Mouse (Mus musculus) thymus, postnatal 0 days (tissue): ENCODE results near the gene Morc3. TPM values are rescaled to one million over a fixed set of nuclear protein-coding genes. Genes with fewer than 3 reads are reported as not detected.
"Not testable (repeated sequence)": the region's sequence is repeated elsewhere in the genome, so short reads cannot be mapped to it uniquely, and the experiment has no call there.

Source experiments
- DNase-seq: peaks from one replicate; pipeline ENCODE4 v3.0.0-alpha.2; 2015; ENCODE audit warnings: low spot score
- polyA plus RNA-seq: library from polyadenylated mRNA; unstranded; fragments of >200 nt; fragmentation: Nextera tagmentation; extraction: Ambion mirVana; gene quantifications from 2 replicates; pipeline ENCODE4 v1.2.1, GENCODE M21; 2015

Gene Morc3
- polyA plus RNA-seq, 1 experiment from 2014 or later, result 37.9 TPM

DNA sequence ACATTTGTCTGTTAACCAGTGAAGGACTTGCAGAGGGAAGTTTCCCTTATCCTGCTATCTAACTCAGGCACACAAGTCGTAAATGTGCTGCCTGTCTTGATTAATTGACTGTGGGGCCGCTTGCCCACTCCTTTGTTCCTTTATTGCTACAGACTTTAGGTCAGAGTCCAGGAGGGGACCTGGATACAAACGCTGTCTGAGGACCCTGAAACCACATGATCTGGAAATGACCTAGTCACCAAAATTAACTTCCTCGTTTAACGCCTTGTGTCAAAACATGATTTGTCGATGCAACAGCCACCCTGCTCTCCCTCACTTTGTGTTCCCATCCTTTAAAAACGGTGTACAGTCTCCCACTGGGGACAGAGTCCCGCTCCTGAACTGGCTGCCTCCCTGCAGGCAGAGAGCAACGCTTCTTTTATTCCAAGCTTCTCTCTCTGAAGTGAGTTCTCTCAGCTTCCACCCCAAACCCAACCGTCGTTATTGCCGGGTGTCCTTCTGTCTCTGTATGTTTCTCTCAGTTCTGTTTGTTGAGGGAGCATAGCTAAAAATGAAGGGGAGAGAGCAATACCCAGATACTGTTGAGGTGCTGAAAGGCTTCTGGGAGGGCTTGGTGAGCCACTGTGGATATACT lies 13.1 kb upstream of the Morc3 start:
- no peak for DNase-seq

GRCm38 (mm10) chr16:93819325-93819696 lies 12.6 kb upstream of the Morc3 start:
- DNase-seq, result no peak

- no peak for DNase-seq
These were observed 11.9 kb upstream of the Morc3 start for GRCm38 (mm10) chr16:93820040-93820439.

GRCm38 (mm10) chr16:93821706-93822105 lies 10.2 kb upstream of the Morc3 start:
- DNase-seq, result no peak

- not testable (repeated sequence) for DNase-seq
These were observed 9.3 kb upstream of the Morc3 start for GRCm38 (mm10) chr16:93822433-93823225.

- DNase-seq, result no peak
These were observed 7.1 kb upstream of the Morc3 start for GRCm38 (mm10) chr16:93824799-93825198.

- no peak for DNase-seq
These were observed 6.5 kb upstream of the Morc3 start for GRCm38 (mm10) chr16:93825463-93825862.

DNA sequence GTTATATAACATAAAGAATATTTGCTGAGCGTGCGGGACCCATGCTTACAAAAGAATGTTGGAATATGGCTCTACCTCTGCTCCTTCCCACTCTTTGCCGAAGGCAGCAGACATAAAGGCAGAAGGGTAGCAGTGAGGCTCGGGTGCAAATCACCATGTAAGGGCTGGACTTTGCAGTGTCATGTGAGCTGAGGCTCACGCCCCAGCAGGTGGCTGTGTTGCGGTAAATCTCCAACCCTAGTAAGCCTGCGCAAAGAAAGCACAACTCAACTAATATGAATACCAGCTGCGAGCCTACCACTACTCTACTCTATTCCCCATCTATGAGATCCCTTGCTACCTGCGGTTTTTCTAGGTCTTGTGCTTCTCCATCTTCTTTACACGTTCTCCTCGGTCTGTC lies 5.9 kb upstream of the Morc3 start:
- DNase-seq, result no peak

GRCm38 (mm10) chr16:93826478-93826877 lies 5.4 kb upstream of the Morc3 start:
- not testable (repeated sequence) for DNase-seq

DNA sequence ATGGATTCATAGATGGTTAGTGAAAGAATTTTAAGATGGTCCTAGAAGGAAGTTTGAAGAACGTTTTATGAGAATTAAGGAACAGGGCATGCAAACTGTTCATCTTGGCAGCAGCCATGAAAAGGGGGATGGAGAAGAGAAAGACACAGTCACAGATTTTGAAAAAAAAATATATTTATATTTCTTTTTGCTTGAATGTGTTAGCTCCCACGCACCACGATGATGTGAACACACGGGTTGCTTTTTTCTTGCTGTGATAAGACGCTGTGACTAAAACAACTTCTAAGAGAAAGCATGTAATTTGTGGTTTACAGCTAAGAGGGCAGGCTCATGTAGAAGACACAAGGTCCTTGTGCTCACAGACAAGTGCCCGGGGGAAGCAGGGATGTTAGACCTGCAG lies 5.0 kb upstream of the Morc3 start:
- DNase-seq, result no peak

- no peak for DNase-seq
These were observed 2.4 kb upstream of the Morc3 start for GRCm38 (mm10) chr16:93829526-93829925.

- DNase-seq, result no peak
These were observed 1.9 kb upstream of the Morc3 start for GRCm38 (mm10) chr16:93830071-93830470.

GRCm38 (mm10) chr16:93830916-93831315 lies 1.0 kb upstream of the Morc3 start:
- no peak for DNase-seq

DNA sequence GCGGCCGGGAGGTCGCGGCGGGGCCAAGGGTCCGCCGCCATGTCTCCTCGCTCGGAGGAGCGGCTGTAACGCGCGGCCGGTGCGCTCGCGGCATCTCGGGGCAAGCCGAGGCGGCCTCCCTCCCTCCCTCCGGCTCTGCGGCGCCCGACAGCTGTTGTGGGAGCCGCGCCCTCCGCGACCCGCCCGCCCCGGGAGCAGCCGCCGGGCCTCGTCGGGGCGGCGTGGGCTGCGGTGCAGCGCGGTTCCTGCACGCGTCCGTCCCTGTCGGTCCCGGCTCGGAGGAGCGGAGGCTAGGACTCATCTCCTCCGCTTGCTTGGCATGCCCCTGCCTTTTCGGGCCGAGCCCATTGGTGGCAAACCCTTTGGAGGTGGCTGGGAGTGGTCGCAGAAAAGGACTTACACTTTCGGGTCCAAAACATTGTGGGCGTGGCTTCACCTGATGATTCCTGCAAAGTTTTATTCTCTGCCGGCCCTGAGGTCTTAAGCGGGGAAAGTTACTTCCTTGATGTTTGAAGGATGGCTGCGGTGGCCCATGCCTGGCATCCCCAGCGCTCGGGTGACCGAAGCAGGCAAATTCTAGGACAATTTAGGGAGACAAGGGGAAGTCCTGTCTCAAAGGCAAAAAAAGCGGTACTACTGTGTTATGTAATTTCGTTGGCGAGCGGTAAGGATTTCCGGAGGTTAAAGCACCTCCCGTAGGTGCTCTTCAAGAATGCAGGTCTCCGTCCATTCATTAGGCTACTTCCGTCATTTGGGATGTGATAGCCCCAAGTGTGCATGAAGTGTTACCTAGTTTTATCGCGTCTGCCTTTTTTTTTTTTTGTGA lies 743 bp downstream of the Morc3 start:
- no peak for DNase-seq

DNA sequence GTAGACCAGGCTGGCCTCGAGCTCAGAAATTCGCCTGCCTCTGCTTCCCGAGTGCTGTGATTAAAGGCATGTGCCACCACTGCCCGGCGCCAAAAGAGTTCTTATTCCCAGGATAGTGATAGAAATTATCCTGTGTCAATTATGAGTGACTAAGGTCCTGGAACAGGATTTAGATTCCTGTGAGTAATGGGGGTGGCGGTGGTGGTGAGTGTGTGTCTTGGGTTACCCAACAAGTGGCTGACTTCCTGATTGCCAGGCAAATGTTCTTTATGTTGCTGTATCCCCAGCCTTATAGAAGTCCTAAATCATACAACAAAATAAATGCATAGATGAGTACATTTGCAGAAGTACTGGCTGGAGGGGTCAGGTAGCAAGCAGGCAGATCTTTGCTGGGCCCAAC lies 1.6 kb downstream of the Morc3 start:
- DNase-seq, result no peak

DNA sequence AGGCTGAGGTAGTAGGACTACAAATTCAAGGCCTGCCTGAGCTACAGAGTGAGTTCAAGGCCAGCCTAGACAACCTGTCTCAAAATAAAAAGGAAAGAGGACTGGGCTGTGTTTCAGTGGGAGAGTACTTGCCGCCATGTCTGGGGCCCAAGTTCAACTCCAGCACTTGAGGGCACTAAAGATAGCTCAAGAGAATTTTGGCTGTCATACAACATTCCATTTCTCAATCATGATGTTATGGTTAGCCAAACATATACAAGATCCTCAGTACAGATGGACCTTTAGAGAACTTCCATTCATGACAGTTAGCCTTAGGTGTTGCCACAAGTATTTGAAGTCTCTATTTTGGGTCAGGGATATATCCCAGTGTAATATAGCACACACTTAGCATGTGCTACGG lies 2.2 kb downstream of the Morc3 start:
- DNase-seq, result no peak

- DNase-seq, result no peak
These were observed 7.1 kb downstream of the Morc3 start for GRCm38 (mm10) chr16:93839049-93839448.

- DNase-seq, result no peak
These were observed 18.6 kb downstream of the Morc3 start for GRCm38 (mm10) chr16:93850527-93850926.

DNA sequence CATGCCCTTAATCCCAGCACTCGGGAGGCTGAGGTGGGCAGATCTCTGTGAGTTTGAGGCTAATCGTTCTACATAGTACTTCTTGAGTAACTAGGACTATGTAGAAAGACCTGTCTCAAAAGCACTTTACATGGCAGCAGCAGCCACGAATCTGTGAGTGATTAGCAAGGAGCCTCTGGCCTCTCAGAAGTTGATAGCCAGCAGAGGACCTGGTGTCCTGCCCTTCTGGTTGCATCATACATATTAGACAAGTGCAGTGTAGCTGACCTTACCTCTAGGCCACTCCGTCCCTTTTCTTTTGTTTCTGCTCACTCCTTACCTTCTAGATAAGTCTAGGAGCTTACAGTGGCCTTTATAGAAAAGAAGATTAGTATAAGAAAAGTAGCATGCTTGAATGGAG lies 28.0 kb downstream of the Morc3 start:
- no peak for DNase-seq

DNA sequence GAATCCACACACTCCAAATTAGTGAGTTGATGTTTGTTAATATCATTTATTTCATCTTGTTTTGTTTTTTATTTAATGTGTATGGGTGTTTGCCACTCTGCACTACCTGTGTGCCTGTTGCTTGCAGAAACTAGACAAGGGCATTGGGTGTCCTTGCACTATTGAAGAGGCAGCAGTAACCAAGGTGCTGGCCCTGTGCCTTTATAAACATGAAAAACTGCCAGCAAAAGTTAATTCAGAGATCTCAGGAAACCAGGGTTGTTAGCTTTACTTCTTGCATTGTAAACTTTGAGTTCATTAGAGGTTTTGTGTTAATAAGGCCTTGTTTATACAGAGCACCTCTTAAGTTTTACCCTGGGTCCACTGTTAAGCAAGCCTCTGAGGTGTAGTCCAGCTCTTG lies 28.8 kb downstream of the Morc3 start:
- DNase-seq, result no peak

DNA sequence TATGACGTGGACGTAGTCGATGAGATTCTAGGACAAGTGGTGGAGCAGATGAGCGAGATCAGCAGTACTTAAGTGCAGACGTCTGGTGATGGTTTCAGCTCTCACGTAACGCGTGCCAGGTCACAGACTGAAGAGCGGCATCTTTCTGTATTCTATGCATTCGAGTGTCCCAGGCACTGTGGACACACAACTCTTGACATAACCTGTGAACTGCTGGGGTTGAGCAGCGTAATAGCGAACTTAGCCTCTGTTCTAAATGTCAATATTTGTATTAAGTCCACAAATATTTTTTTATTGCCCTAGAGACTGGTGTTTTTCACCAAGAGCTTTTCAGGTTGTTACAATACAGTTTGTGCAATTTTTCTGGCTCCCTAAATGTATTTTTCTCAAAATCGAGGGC lies 42.9 kb downstream of the Morc3 start:
- DNase-seq, result no peak
